Mouse (Mus musculus) midbrain, embryonic 16.5 days (tissue): ENCODE measurements around the gene Dvl2. TPM values are rescaled to one million over a fixed set of nuclear protein-coding genes. Genes with fewer than 3 reads are reported as not detected.
"Not testable (repeated sequence)": the region's sequence is repeated elsewhere in the genome, so short reads cannot be mapped to it uniquely, and the experiment has no call there.

Experiments
- ATAC-seq: fragments of 200-750 bp; cut with Nextera tagmentation; 2 replicates; pipeline ENCODE4 v1.8.0; 2017; ENCODE audit warnings: moderate TSS enrichment
- H3K27ac ChIP-seq: fragments of 300-500 bp; sonication (generic); 2 replicates; pipeline ENCODE4 v1.5.1; 2014; ENCODE audit warnings: mild to moderate bottlenecking, low read length, mixed read lengths
- H3K27me3 ChIP-seq: fragments of 300-500 bp; sonication (generic); 2 replicates; pipeline ENCODE4 v1.6.1; 2014; ENCODE audit warnings: low read depth, low read length, mixed read lengths; ENCODE audit not compliant: control insufficient read depth, insufficient read depth
- H3K36me3 ChIP-seq: fragments of 300-500 bp; sonication (generic); 2 replicates; pipeline ENCODE4 v1.6.1; 2014; ENCODE audit warnings: mild to moderate bottlenecking, low read length, moderate library complexity, mixed read lengths; ENCODE audit not compliant: control insufficient read depth, insufficient read depth
- H3K4me1 ChIP-seq: fragments of 300-500 bp; sonication (generic); 2 replicates; pipeline ENCODE4 v1.6.1; 2014; ENCODE audit warnings: mild to moderate bottlenecking, low read length, mixed read lengths; ENCODE audit not compliant: control insufficient read depth, insufficient read depth
- H3K4me2 ChIP-seq: fragments of 300-500 bp; sonication (generic); 2 replicates; pipeline ENCODE4 v1.6.1; 2014; ENCODE audit warnings: mild to moderate bottlenecking, low read length, mixed read lengths
- H3K4me3 ChIP-seq: fragments of 300-500 bp; sonication (generic); 2 replicates; pipeline ENCODE4 v1.5.1; 2014; ENCODE audit warnings: low read depth, mild to moderate bottlenecking, low read length, moderate library complexity, mixed read lengths
- H3K9ac ChIP-seq: fragments of 300-500 bp; sonication (generic); 2 replicates; pipeline ENCODE4 v1.6.1; 2014; ENCODE audit warnings: low read depth, low read length, mixed read lengths
- H3K9me3 ChIP-seq: fragments of 300-500 bp; sonication (generic); replicated peaks from 2 replicates; pipeline ENCODE4 v1.6.1; 2014; ENCODE audit warnings: mild to moderate bottlenecking, low read length, mixed read lengths; ENCODE audit not compliant: control insufficient read depth, poor library complexity, severe bottlenecking
- WGBS: fragments of 180-500 bp; shearing (Covaris S2); extraction: QIAGEN DNeasy Blood & Tissue Kit; methylation state at CpG from one replicate; pipeline ENCODE4 v1.1.7; 2014; 5-methylcytosine and 5-hydroxymethylcytosine counted together
- polyA plus RNA-seq: library from polyadenylated mRNA; unstranded; fragments of >200 nt; fragmentation: Nextera tagmentation; extraction: Ambion mirVana; gene quantifications from 2 replicates; pipeline ENCODE4 v1.2.1, GENCODE M21; 2015

Dvl2 gene
- polyA plus RNA-seq, 1 experiment from 2014 or later = 21.9 TPM

GRCm38 (mm10) chr11:70012931-70013330 lies 12.5 kb downstream of the Dvl2 start:
- 85% methylated on average over 9 of the region's 9 CpGs for WGBS
- Histone ChIP-seq H3K36me3 (peaks cover 41% of the 10 kb centered on the region), H3K4me2 (no peak overlapping the region)

GRCm38 (mm10) chr11:70013408-70013807 lies 13.0 kb downstream of the Dvl2 start:
- no peak overlapping the region for H3K4me2 ChIP-seq
- no peaks in the 10 kb centered on the region for H3K27me3 ChIP-seq
- no peaks in the 10 kb centered on the region for H3K9me3 ChIP-seq
- H3K4me3 ChIP-seq = no peak overlapping the region
- WGBS = 88% methylated on average over 3 of the region's 3 CpGs
- no peak overlapping the region for H3K9ac ChIP-seq
- H3K27ac ChIP-seq = no peak overlapping the region
- no peak for ATAC-seq
- H3K4me1 ChIP-seq = peaks cover 23% of the 10 kb centered on the region
- H3K36me3 ChIP-seq = peaks cover 37% of the 10 kb centered on the region

More at GRCm38 (mm10) chr11:70012931-70013330, 12.5 kb downstream of the Dvl2 start:
- Histone ChIP-seq H3K9ac (no peak overlapping the region), H3K4me3 (no peak overlapping the region), H3K4me1 (peaks cover 22% of the 10 kb centered on the region), H3K27ac (no peak overlapping the region), H3K9me3 (no peaks in the 10 kb centered on the region), H3K27me3 (no peaks in the 10 kb centered on the region)
- ATAC-seq = no peak

GRCm38 (mm10) chr11:70014051-70014450 lies 13.7 kb downstream of the Dvl2 start:
- Histone ChIP-seq H3K4me1 (peaks cover 23% of the 10 kb centered on the region), H3K4me3 (no peak overlapping the region), H3K27ac (no peak overlapping the region), H3K9me3 (no peaks in the 10 kb centered on the region), H3K27me3 (no peaks in the 10 kb centered on the region), H3K4me2 (peak overlapping the region; percentile 78), H3K9ac (no peak overlapping the region), H3K36me3 (peaks cover 31% of the 10 kb centered on the region)
- no peak for ATAC-seq
- WGBS = 61% methylated on average over 5 of the region's 5 CpGs

GRCm38 (mm10) chr11:70014880-70015558 lies 14.6 kb downstream of the Dvl2 start, which contains the start of gene Acadvl:
Gene Acadvl (minus strand): TSS chr11:70015411.
- H3K9ac ChIP-seq = peak within 1 kb of the TSS; percentile 79
- peak within 1 kb of the TSS; percentile 81 for H3K27ac ChIP-seq
- H3K4me1 ChIP-seq = peaks cover 31% of the 10 kb centered on the region
- under 1% methylated on average over 35 of the region's 35 CpGs for WGBS
- peak within 1 kb of the TSS; percentile 54 for H3K4me3 ChIP-seq
- H3K27me3 ChIP-seq = no peaks in the 10 kb centered on the region
- H3K9me3 ChIP-seq = no peaks in the 10 kb centered on the region
- H3K4me2 ChIP-seq = peak within 1 kb of the TSS; percentile 78
- peak; percentile 83 for ATAC-seq
- H3K36me3 ChIP-seq = peaks cover 22% of the 10 kb centered on the region

- peaks cover 16% of the 10 kb centered on the region for H3K36me3 ChIP-seq
- H3K4me3 ChIP-seq = no peak overlapping the region; the same call in 1 of the 2 replicates
- no peak for ATAC-seq
- peak overlapping the region; percentile 78 for H3K4me2 ChIP-seq
- H3K27ac ChIP-seq = no peak overlapping the region
- no peak overlapping the region for H3K9ac ChIP-seq
- H3K27me3 ChIP-seq = no peaks in the 10 kb centered on the region
- peaks cover 37% of the 10 kb centered on the region for H3K4me1 ChIP-seq
- no peaks in the 10 kb centered on the region for H3K9me3 ChIP-seq
- 70% methylated on average over 6 of the region's 6 CpGs for WGBS
These were observed 15.3 kb downstream of the Dvl2 start for GRCm38 (mm10) chr11:70015677-70016076.

GRCm38 (mm10) chr11:70016177-70016576 lies 15.8 kb downstream of the Dvl2 start:
- H3K27me3 ChIP-seq, H3K4me3 ChIP-seq, H3K27ac ChIP-seq, ATAC-seq, H3K9ac ChIP-seq, H3K4me2 ChIP-seq, H3K9me3 ChIP-seq: not testable (repeated sequence)
- WGBS = 76% methylated on average over 2 of the region's 2 CpGs
- peaks cover 37% of the 10 kb centered on the region for H3K4me1 ChIP-seq
- peaks cover 12% of the 10 kb centered on the region for H3K36me3 ChIP-seq

- Histone ChIP-seq H3K4me3 (peak within 1 kb of the TSS; percentile 66), H3K9me3 (no peaks in the 10 kb centered on the region), H3K4me2 (peak within 1 kb of the TSS; percentile 54), H3K27ac (peak within 1 kb of the TSS; percentile 94), H3K27me3 (no peaks in the 10 kb centered on the region), H3K36me3 (peaks cover 8% of the 10 kb centered on the region), H3K9ac (peak within 1 kb of the TSS; percentile 82), H3K4me1 (peaks cover 37% of the 10 kb centered on the region)
- 50% methylated on average over 3 of the region's 3 CpGs for WGBS
- no peak for ATAC-seq
These were observed 16.3 kb downstream of the Dvl2 start, which contains the start of gene Dlg4 for GRCm38 (mm10) chr11:70016669-70017068. Gene Dlg4 (plus strand): TSS chr11:70016942.

GRCm38 (mm10) chr11:70017199-70017767 lies 16.9 kb downstream of the Dvl2 start:
- no peaks in the 10 kb centered on the region for H3K9me3 ChIP-seq
- peak overlapping the region; percentile 54 for H3K4me2 ChIP-seq
- peak overlapping the region; percentile 66 for H3K4me3 ChIP-seq
- no peak for ATAC-seq
- H3K36me3 ChIP-seq = peaks cover 1% of the 10 kb centered on the region
- peak overlapping the region; percentile 82 for H3K9ac ChIP-seq
- H3K4me1 ChIP-seq = peaks cover 40% of the 10 kb centered on the region
- WGBS = 22% methylated on average over 7 of the region's 7 CpGs
- peak overlapping the region; percentile 94 for H3K27ac ChIP-seq
- H3K27me3 ChIP-seq = no peaks in the 10 kb centered on the region
